ENCODE assay signal across 17 mouse cellular contexts in the genomic region with DNA sequence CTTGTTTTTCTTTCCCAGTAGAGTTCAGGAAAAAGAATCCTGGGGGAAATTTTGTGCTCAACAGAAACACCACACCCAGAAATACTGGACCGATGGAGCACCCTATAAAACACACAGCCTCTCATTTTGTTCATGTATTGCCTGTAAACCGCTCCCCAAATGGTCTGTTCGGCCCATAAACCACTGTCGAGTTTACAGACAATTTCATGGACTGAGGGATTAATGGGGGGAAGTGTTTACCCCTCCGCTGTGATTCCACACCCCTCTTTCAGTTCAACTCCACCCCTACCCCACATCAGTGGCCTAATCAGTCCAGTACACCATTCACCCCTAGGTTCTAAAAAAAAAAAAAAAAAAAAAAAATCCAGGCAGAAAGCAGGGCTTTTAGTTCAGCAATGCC. TPM values are rescaled to one million over a fixed set of nuclear protein-coding genes. Genes with fewer than 3 reads are reported as not detected.
DNase-seq lines count a peak whose midpoint lies in the region; ATAC-seq and TF ChIP-seq lines count a peak whose summit lies in the region.
"Had no signal": no experiment of that assay in that cellular context is flagged by ENCODE, and none has a peak within 500 bp of the region (broad histone marks: within the 10 kb centered on the region; RNA-seq: fewer than 3 reads in every experiment).

No protein-coding gene starts in this region.

- no peak overlapping the region for H3K9ac ChIP-seq in kidney, postnatal 0 days (ENCODE audit: low read depth, low read length)
- H3K9ac ChIP-seq in stomach, embryonic 16.5 days (ENCODE audit: low read length) = no peak overlapping the region
- no peak overlapping the region for H3K9ac ChIP-seq in stomach, postnatal 0 days (ENCODE audit: low read length)
- H3K9ac ChIP-seq: heart, embryonic 15.5 days; hindbrain, embryonic 13.5 days; lung, embryonic 15.5 days had no signal

- no peak for TF ChIP-seq CTCF in kidney, postnatal 0 days (IDR thresholded peaks at IDR 0.05; ENCODE audit: low read depth)
- no peak for TF ChIP-seq CTCF in stomach, postnatal 0 days (IDR thresholded peaks at IDR 0.05; ENCODE audit: low read depth)
- no peak for TF ChIP-seq CTCF in small intestine, adult 2 months (IDR thresholded peaks at IDR 0.05; ENCODE audit: extremely low read depth, insufficient read length, insufficient replicate concordance, low read depth, low read length)

- peaks cover 18% of the 10 kb centered on the region for H3K4me1 ChIP-seq in kidney, postnatal 0 days (replicated peaks; ENCODE audit: insufficient read depth, low read length)
- no peaks in the 10 kb centered on the region for H3K4me1 ChIP-seq in stomach, embryonic 16.5 days (ENCODE audit: control insufficient read depth, insufficient read depth, low read length)
- H3K4me1 ChIP-seq in stomach, postnatal 0 days (replicated peaks; ENCODE audit: control insufficient read depth, insufficient read depth) = no peaks in the 10 kb centered on the region
- peaks cover 28% of the 10 kb centered on the region; the same call in 1 of the 2 replicates for H3K4me1 ChIP-seq in small intestine, adult 2 months (ENCODE audit: control insufficient read depth, insufficient read depth, insufficient read length, low read length)
- H3K4me1 ChIP-seq: heart, embryonic 15.5 days; hindbrain, embryonic 13.5 days had no signal

- ATAC-seq in kidney, postnatal 0 days (replicated peaks; ENCODE audit: low FRiP score, low read depth) = 0 out of 2 replicates have a peak, but pooled peaks have one; percentile 27
- ATAC-seq in stomach, embryonic 16.5 days (ENCODE audit: insufficient read depth, low FRiP score) = no peak
- no peak for ATAC-seq in stomach, postnatal 0 days (ENCODE audit: low FRiP score, low TSS enrichment)
- ATAC-seq in monocyte, adult 5-6 weeks (replicated peaks; ENCODE audit: insufficient number of reproducible peaks, low FRiP score, low TSS enrichment, poor library complexity, severe bottlenecking) = no peak

- DNase-seq in adrenal gland, adult 2 months = peak; percentile 31
- DNase-seq in adrenal gland, adult 8-10 months = no peak
- DNase-seq in kidney, postnatal 0 days (ENCODE audit: low spot score) = peak; percentile 58
- DNase-seq in kidney, postnatal 4 days = no peak
- no peak for DNase-seq in stomach, postnatal 0 days (ENCODE audit: low spot score)
- DNase-seq: cerebellum, postnatal 25 days; gastrocnemius, postnatal 36 days had no signal

- no peak overlapping the region; the same call in 1 of the 2 replicates for H3K27ac ChIP-seq in kidney, postnatal 0 days
- 0 out of 2 replicates have a peak overlapping the region, but pooled peaks have one; percentile 10 for H3K27ac ChIP-seq in stomach, embryonic 16.5 days (ENCODE audit: low read length)
- no peak overlapping the region for H3K27ac ChIP-seq in stomach, postnatal 0 days (replicated peaks)
- peak overlapping the region; percentile 92 for H3K27ac ChIP-seq in small intestine, adult 2 months (ENCODE audit: insufficient read depth, low read depth, low read length)
- H3K27ac ChIP-seq: heart, embryonic 15.5 days; hindbrain, embryonic 13.5 days; lung, embryonic 15.5 days had no signal

- TF ChIP-seq EP300 in stomach, postnatal 0 days (optimal IDR thresholded peaks at IDR 0.05) = no peak

- no peaks in the 10 kb centered on the region for H3K27me3 ChIP-seq in kidney, postnatal 0 days (ENCODE audit: insufficient read depth, low read length)
- no peaks in the 10 kb centered on the region for H3K27me3 ChIP-seq in stomach, embryonic 16.5 days (ENCODE audit: control insufficient read depth, insufficient read depth, low read length)
- H3K27me3 ChIP-seq in stomach, postnatal 0 days (ENCODE audit: control insufficient read depth, insufficient read depth, low read length) = no peaks in the 10 kb centered on the region
- H3K27me3 ChIP-seq in small intestine, adult 2 months (ENCODE audit: control insufficient read depth, insufficient read depth, low read length) = no peaks in the 10 kb centered on the region
- H3K27me3 ChIP-seq: heart, embryonic 15.5 days; hindbrain, embryonic 13.5 days; lung, embryonic 15.5 days had no signal

- no peaks in the 10 kb centered on the region for H3K9me3 ChIP-seq in kidney, postnatal 0 days (replicated peaks; ENCODE audit: low read length)
- H3K9me3 ChIP-seq in stomach, embryonic 16.5 days (replicated peaks; ENCODE audit: control insufficient read depth, low read length) = no peaks in the 10 kb centered on the region
- H3K9me3 ChIP-seq in stomach, postnatal 0 days (ENCODE audit: control insufficient read depth, low read length) = no peaks in the 10 kb centered on the region
- H3K9me3 ChIP-seq: heart, embryonic 15.5 days; hindbrain, embryonic 13.5 days; lung, embryonic 15.5 days had no signal

- no peak overlapping the region for H3K4me3 ChIP-seq in kidney, postnatal 0 days (replicated peaks; ENCODE audit: low read depth, low read length)
- H3K4me3 ChIP-seq in stomach, embryonic 16.5 days (replicated peaks; ENCODE audit: low read length) = no peak overlapping the region
- H3K4me3 ChIP-seq in stomach, postnatal 0 days (ENCODE audit: low read depth, low read length) = no peak overlapping the region
- no peak overlapping the region for H3K4me3 ChIP-seq in small intestine, adult 2 months (ENCODE audit: low read depth, low read length)
- H3K4me3 ChIP-seq: heart, embryonic 15.5 days; hindbrain, embryonic 13.5 days; lung, embryonic 15.5 days had no signal

- 29% methylated on average over 5 of the region's 5 CpGs for WGBS in kidney, postnatal 0 days
- WGBS in stomach, embryonic 16.5 days = 68% methylated on average over 5 of the region's 5 CpGs
- 54% methylated on average over 5 of the region's 5 CpGs for WGBS in stomach, postnatal 0 days
- 22% methylated on average over 5 of the region's 5 CpGs for WGBS in small intestine, adult 2 months

- no peak for TF ChIP-seq POLR2A in small intestine, adult 2 months (IDR thresholded peaks at IDR 0.05; ENCODE audit: low read depth, low read length)

- H3K4me2 ChIP-seq in kidney, postnatal 0 days (ENCODE audit: low read length) = no peak overlapping the region
- H3K4me2 ChIP-seq in stomach, embryonic 16.5 days (ENCODE audit: low read depth, low read length) = no peak overlapping the region
- H3K4me2 ChIP-seq in stomach, postnatal 0 days (replicated peaks; ENCODE audit: low read depth) = no peak overlapping the region
- H3K4me2 ChIP-seq: heart, embryonic 15.5 days; hindbrain, embryonic 13.5 days; lung, embryonic 15.5 days had no signal

- no peaks in the 10 kb centered on the region for H3K36me3 ChIP-seq in kidney, postnatal 0 days (ENCODE audit: insufficient read depth, low read length)
- H3K36me3 ChIP-seq in stomach, embryonic 16.5 days (ENCODE audit: control insufficient read depth, insufficient read depth, low read length) = no peaks in the 10 kb centered on the region
- H3K36me3 ChIP-seq in stomach, postnatal 0 days (ENCODE audit: control insufficient read depth, insufficient read depth, low read length) = no peaks in the 10 kb centered on the region
- H3K36me3 ChIP-seq in small intestine, adult 2 months (ENCODE audit: control insufficient read depth, insufficient read depth, low read length) = no peaks in the 10 kb centered on the region
- H3K36me3 ChIP-seq: heart, embryonic 15.5 days; hindbrain, embryonic 13.5 days; lung, embryonic 15.5 days had no signal

RNA-seq across cellular contexts. Expression of a gene that starts 19.8 kb away (rescaled TPM):
- total RNA-seq in adrenal gland, adult 2 months (2021) = 1,000 to 10,000 TPM; 1,828 to 8,328 TPM
- polyA plus RNA-seq in adrenal gland, adult 2 months (2012; rRNA removed) = 1,650 and 3,116 TPM in 2 replicates
- total RNA-seq in adrenal gland, adult 8-10 months (2022) = 1,000 to 10,000 TPM in 2 of 4 experiments, 100 to 1,000 TPM in 2; 318 to 7,826 (median 4,098) TPM
- polyA plus RNA-seq in kidney, postnatal 0 days (2015; fragmentation: Nextera tagmentation; extraction: Ambion mirVana) = 147 and 160 TPM in 2 replicates
- polyA plus RNA-seq in stomach, embryonic 16.5 days (2015; fragmentation: Nextera tagmentation; extraction: Ambion mirVana) = 63.3 and 92.5 TPM in 2 replicates
- polyA plus RNA-seq in stomach, postnatal 0 days (2015; fragmentation: Nextera tagmentation; extraction: Ambion mirVana) = 134 and 155 TPM in 2 replicates
- polyA plus RNA-seq in small intestine, adult 2 months (2012; rRNA removed) = 137 and 221 TPM in 2 replicates
- total RNA-seq in monocyte, adult 5-6 weeks (2017) = not detected in 3 replicates
- polyA plus RNA-seq: embryonic facial prominence, embryonic 11.5 days had no signal

RNA-seq across cellular contexts. Expression of a gene that starts 23.4 kb away (rescaled TPM):
- 10 to 100 TPM in 1 of 2 experiments, 1 to 10 TPM in 1; 8.4 to 61.8 TPM for total RNA-seq in adrenal gland, adult 2 months (2021)
- polyA plus RNA-seq in adrenal gland, adult 2 months (2012; rRNA removed) = 3.9 and 4.4 TPM in 2 replicates
- 100 to 1,000 TPM in 2 of 4 experiments, 1 to 10 TPM in 2; 1.5 to 212 (median 76.4) TPM for total RNA-seq in adrenal gland, adult 8-10 months (2022)
- 0.55 and 0.88 TPM in 2 replicates for polyA plus RNA-seq in kidney, postnatal 0 days (2015; fragmentation: Nextera tagmentation; extraction: Ambion mirVana)
- polyA plus RNA-seq in stomach, embryonic 16.5 days (2015; fragmentation: Nextera tagmentation; extraction: Ambion mirVana) = 0.79 and 1.6 TPM in 2 replicates
- 31.3 and 43.4 TPM in 2 replicates for polyA plus RNA-seq in stomach, postnatal 0 days (2015; fragmentation: Nextera tagmentation; extraction: Ambion mirVana)
- polyA plus RNA-seq in small intestine, adult 2 months (2012; rRNA removed) = 0.08 and 1.0 TPM in 2 replicates
- total RNA-seq in monocyte, adult 5-6 weeks (2017) = not detected in 3 replicates
- total RNA-seq: left cerebral cortex, postnatal 25 days had no signal
- polyA plus RNA-seq: activated CD4-positive, CD25-positive, alpha-beta regulatory T cell, adult 4 months; embryonic facial prominence, embryonic 11.5 days had no signal

RNA-seq across cellular contexts. Expression of a gene that starts 47.3 kb away (rescaled TPM):
- not detected for total RNA-seq in adrenal gland, adult 2 months (2021)
- polyA plus RNA-seq in adrenal gland, adult 2 months (2012; rRNA removed) = not detected in 2 replicates
- total RNA-seq in adrenal gland, adult 8-10 months (2022) = not detected
- polyA plus RNA-seq in kidney, postnatal 0 days (2015; fragmentation: Nextera tagmentation; extraction: Ambion mirVana) = 0.14 and 0.40 TPM in 2 replicates
- 0.13 and 0.32 TPM in 2 replicates for polyA plus RNA-seq in stomach, embryonic 16.5 days (2015; fragmentation: Nextera tagmentation; extraction: Ambion mirVana)
- 0.11 and 0.22 TPM in 2 replicates for polyA plus RNA-seq in stomach, postnatal 0 days (2015; fragmentation: Nextera tagmentation; extraction: Ambion mirVana)
- not detected in 2 replicates for polyA plus RNA-seq in small intestine, adult 2 months (2012; rRNA removed)
- not detected in 3 replicates for total RNA-seq in monocyte, adult 5-6 weeks (2017)
- total RNA-seq: gastrocnemius, postnatal 36 days; layer of hippocampus, postnatal 14 days; left cerebral cortex, postnatal 25 days had no signal
- polyA plus RNA-seq: activated CD4-positive, CD25-positive, alpha-beta regulatory T cell, adult 4 months; embryonic facial prominence, embryonic 11.5 days; heart, embryonic 15.5 days had no signal

Comparison
In these comparisons a context has a peak if more than half of its experiments do, and no peak if none do; other contexts are left out.
1. DNase-seq: peak in adrenal gland, adult 2 months (single experiment) and kidney, postnatal 0 days (single experiment); none in adrenal gland, adult 8-10 months (single experiment), kidney, postnatal 4 days (0 of 2) and stomach, postnatal 0 days (single experiment).
2. H3K27ac ChIP-seq: peak in stomach, embryonic 16.5 days (single experiment) and small intestine, adult 2 months (single experiment); none in kidney, postnatal 0 days (single experiment) and stomach, postnatal 0 days (single experiment).